Mouse (Mus musculus): Measurements from ENCODE around the gene Wwc1.

- TF ChIP-seq CTCF (IDR thresholded peaks at IDR 0.05; ENCODE audit: borderline replicate concordance, insufficient read depth, low read depth, low read length) (no peak), POLR2A (IDR thresholded peaks at IDR 0.05; ENCODE audit: borderline replicate concordance, insufficient read depth, low read length) (no peak)
Observed at GRCm38 (mm10) chr11:35837156-35838126, 142.9 kb downstream of the Wwc1 start.

All from cerebellum, adult 2 months (tissue).